Mouse (Mus musculus) heart, embryonic 16.5 days (tissue): ENCODE results near the gene Tnrc18. TPM values are rescaled to one million over a fixed set of nuclear protein-coding genes. Genes with fewer than 3 reads are reported as not detected.

Experiments
- ATAC-seq: fragments of 200-750 bp; cut with Nextera tagmentation; replicated peaks from 2 replicates; pipeline ENCODE4 v1.8.0; 2017; ENCODE audit warnings: moderate number of reproducible peaks; ENCODE audit not compliant: insufficient read depth, low FRiP score; ENCODE audit errors: extremely low read depth
- H3K27ac ChIP-seq: fragments of 300-500 bp; sonication (generic); 2 replicates; pipeline ENCODE4 v1.5.1; 2014; ENCODE audit warnings: mild to moderate bottlenecking, low read length, control low read depth, moderate library complexity
- H3K27me3 ChIP-seq: fragments of 300-500 bp; sonication (generic); 2 replicates; pipeline ENCODE4 v1.6.1; 2014; ENCODE audit warnings: low read length, mixed read lengths; ENCODE audit not compliant: control insufficient read depth, insufficient read depth
- H3K36me3 ChIP-seq: fragments of 300-500 bp; sonication (generic); 2 replicates; pipeline ENCODE4 v1.6.1; 2014; ENCODE audit not compliant: control insufficient read depth, insufficient read depth
- H3K4me1 ChIP-seq: fragments of 300-500 bp; sonication (generic); 2 replicates; pipeline ENCODE4 v1.6.1; 2014; ENCODE audit warnings: low read length, mixed read lengths; ENCODE audit not compliant: control insufficient read depth, insufficient read depth
- H3K4me2 ChIP-seq: fragments of 300-500 bp; sonication (generic); 2 replicates; pipeline ENCODE4 v1.6.1; 2014; ENCODE audit warnings: low read depth, mild to moderate bottlenecking, control low read depth, low read length
- H3K4me3 ChIP-seq: fragments of 300-500 bp; sonication (generic); 2 replicates; pipeline ENCODE4 v1.5.1; 2014; ENCODE audit warnings: mild to moderate bottlenecking, control low read depth, low read length
- H3K9ac ChIP-seq: fragments of 300-500 bp; sonication (generic); 2 replicates; pipeline ENCODE4 v1.6.1; 2014; ENCODE audit warnings: low read length, control low read depth
- H3K9me3 ChIP-seq: fragments of 300-500 bp; sonication (generic); replicated peaks from 2 replicates; pipeline ENCODE4 v1.6.1; 2016; ENCODE audit warnings: low read length; ENCODE audit not compliant: control insufficient read depth
- WGBS: fragments of 180-500 bp; shearing (Covaris S2); extraction: QIAGEN DNeasy Blood & Tissue Kit; methylation state at CpG from one replicate; pipeline ENCODE4 v1.1.7; 2014; 5-methylcytosine and 5-hydroxymethylcytosine counted together
- polyA plus RNA-seq: library from polyadenylated mRNA; unstranded; fragments of >200 nt; fragmentation: Nextera tagmentation; extraction: Ambion mirVana; gene quantifications from 2 replicates; pipeline ENCODE4 v1.2.1, GENCODE M21; 2015

The Tnrc18 gene
- polyA plus RNA-seq, 1 experiment from 2014 or later, result 17.6 TPM

GRCm38 (mm10) chr5:142764889-142765288 lies 52.6 kb downstream of the Tnrc18 start:
- Histone ChIP-seq H3K4me2 (no peak overlapping the region), H3K27ac (no peak overlapping the region), H3K4me1 (peaks cover 14% of the 10 kb centered on the region), H3K4me3 (no peak overlapping the region), H3K27me3 (no peaks in the 10 kb centered on the region), H3K36me3 (peaks cover 40% of the 10 kb centered on the region), H3K9ac (no peak overlapping the region), H3K9me3 (no peaks in the 10 kb centered on the region)
- ATAC-seq, result no peak
- 85% methylated on average over 15 of the region's 15 CpGs for WGBS

- H3K27me3 ChIP-seq, result no peaks in the 10 kb centered on the region
- H3K4me1 ChIP-seq, result peaks cover 8% of the 10 kb centered on the region
- peaks cover 46% of the 10 kb centered on the region for H3K36me3 ChIP-seq
- no peak for ATAC-seq
- H3K4me2 ChIP-seq, result no peak overlapping the region
- no peak overlapping the region for H3K4me3 ChIP-seq
- 62% methylated on average over 11 of the region's 11 CpGs for WGBS
- H3K9ac ChIP-seq, result no peak overlapping the region
- no peak overlapping the region for H3K27ac ChIP-seq
- H3K9me3 ChIP-seq, result no peaks in the 10 kb centered on the region
Observed at GRCm38 (mm10) chr5:142764306-142764705, 53.2 kb downstream of the Tnrc18 start.

- Histone ChIP-seq H3K9me3 (no peaks in the 10 kb centered on the region), H3K4me1 (no peaks in the 10 kb centered on the region), H3K27me3 (no peaks in the 10 kb centered on the region), H3K9ac (no peak overlapping the region), H3K27ac (no peak overlapping the region), H3K36me3 (peaks cover 55% of the 10 kb centered on the region), H3K4me3 (no peak overlapping the region), H3K4me2 (no peak overlapping the region)
- no peak for ATAC-seq
- 90% methylated on average over 21 of the region's 21 CpGs for WGBS
Observed at GRCm38 (mm10) chr5:142762082-142762807, 55.2 kb downstream of the Tnrc18 start.

- no peak for ATAC-seq
- H3K27ac ChIP-seq, result no peak overlapping the region
- no peaks in the 10 kb centered on the region for H3K27me3 ChIP-seq
- H3K4me3 ChIP-seq, result no peak overlapping the region
- 81% methylated on average over 16 of the region's 16 CpGs for WGBS
- H3K9ac ChIP-seq, result no peak overlapping the region
- H3K4me2 ChIP-seq, result no peak overlapping the region
- no peaks in the 10 kb centered on the region for H3K4me1 ChIP-seq
- peaks cover 55% of the 10 kb centered on the region for H3K36me3 ChIP-seq
- no peaks in the 10 kb centered on the region for H3K9me3 ChIP-seq
Observed at GRCm38 (mm10) chr5:142761326-142761983, 56.0 kb downstream of the Tnrc18 start.

- Histone ChIP-seq H3K36me3 (peaks cover 47% of the 10 kb centered on the region), H3K4me3 (no peak overlapping the region), H3K9ac (no peak overlapping the region), H3K9me3 (no peaks in the 10 kb centered on the region), H3K4me2 (no peak overlapping the region), H3K27ac (no peak overlapping the region), H3K27me3 (no peaks in the 10 kb centered on the region), H3K4me1 (no peaks in the 10 kb centered on the region)
- WGBS, result 81% methylated on average over 8 of the region's 8 CpGs
- ATAC-seq, result no peak
Observed at GRCm38 (mm10) chr5:142759786-142760185, 57.7 kb downstream of the Tnrc18 start.

- Histone ChIP-seq H3K4me2 (no peak overlapping the region), H3K4me1 (no peaks in the 10 kb centered on the region), H3K9me3 (no peaks in the 10 kb centered on the region), H3K27me3 (no peaks in the 10 kb centered on the region), H3K4me3 (no peak overlapping the region), H3K27ac (no peak overlapping the region), H3K36me3 (peaks cover 26% of the 10 kb centered on the region), H3K9ac (no peak overlapping the region)
- ATAC-seq, result no peak
- WGBS, result 66% methylated on average over 13 of the region's 13 CpGs
Observed at GRCm38 (mm10) chr5:142752241-142752640, 65.2 kb downstream of the Tnrc18 start.

GRCm38 (mm10) chr5:142750173-142750572 lies 67.3 kb downstream of the Tnrc18 start:
- 80% methylated on average over 11 of the region's 11 CpGs for WGBS
- Histone ChIP-seq H3K36me3 (peaks cover 36% of the 10 kb centered on the region), H3K4me1 (peaks cover 6% of the 10 kb centered on the region; the same call in 1 of the 2 replicates), H3K4me3 (no peak overlapping the region), H3K27ac (no peak overlapping the region), H3K9ac (no peak overlapping the region), H3K4me2 (no peak overlapping the region), H3K9me3 (no peaks in the 10 kb centered on the region), H3K27me3 (no peaks in the 10 kb centered on the region)
- ATAC-seq, result no peak

GRCm38 (mm10) chr5:142747026-142747629 lies 70.3 kb downstream of the Tnrc18 start:
- H3K4me2 ChIP-seq, result no peak overlapping the region
- 72% methylated on average over 12 of the region's 12 CpGs for WGBS
- no peak overlapping the region for H3K9ac ChIP-seq
- peaks cover 6% of the 10 kb centered on the region; the same call in 1 of the 2 replicates for H3K4me1 ChIP-seq
- H3K4me3 ChIP-seq, result no peak overlapping the region
- H3K36me3 ChIP-seq, result peaks cover 53% of the 10 kb centered on the region
- no peak overlapping the region for H3K27ac ChIP-seq
- no peaks in the 10 kb centered on the region for H3K9me3 ChIP-seq
- H3K27me3 ChIP-seq, result no peaks in the 10 kb centered on the region
- no peak for ATAC-seq

GRCm38 (mm10) chr5:142739941-142740340 lies 77.5 kb downstream of the Tnrc18 start:
- WGBS, result 86% methylated on average over 8 of the region's 8 CpGs
- Histone ChIP-seq H3K4me3 (no peak overlapping the region), H3K27ac (no peak overlapping the region), H3K9ac (no peak overlapping the region), H3K27me3 (no peaks in the 10 kb centered on the region), H3K36me3 (peaks cover 49% of the 10 kb centered on the region), H3K9me3 (no peaks in the 10 kb centered on the region), H3K4me1 (no peaks in the 10 kb centered on the region), H3K4me2 (no peak overlapping the region)
- ATAC-seq, result no peak
